Mouse (Mus musculus) erythroblast, embryonic 14.5 days (primary cell): ENCODE measurements around the gene Rnaseh2b.

Source experiments
- GATA1 ChIP-seq: IDR thresholded peaks from 2 replicates; pipeline ENCODE4 v1.6.1; 2012; ENCODE audit warnings: low read length, inconsistent platforms, mixed read lengths
- TAL1 ChIP-seq: IDR thresholded peaks from 3 replicates; pipeline ENCODE4 v1.6.1; 2012; ENCODE audit warnings: low read length, inconsistent platforms, mixed read lengths

DNA sequence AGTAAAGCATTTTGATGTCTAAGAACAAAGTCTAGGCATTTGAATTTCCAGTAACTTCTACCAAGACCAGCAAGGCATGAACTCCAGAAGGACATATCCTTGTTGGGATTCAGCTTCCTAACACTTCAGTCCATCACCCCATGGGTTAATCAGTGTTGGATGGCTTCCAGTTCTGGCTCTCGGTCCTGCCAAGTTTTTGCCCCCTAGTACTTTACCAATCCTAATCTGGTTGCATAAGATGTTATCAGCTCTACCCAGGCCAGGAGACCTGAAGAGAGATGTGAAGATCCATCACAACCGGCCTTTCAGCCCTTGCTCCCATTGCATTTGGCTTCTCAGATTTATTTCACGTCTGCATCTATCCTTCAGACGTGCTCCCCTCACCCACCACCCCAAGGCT is 129.9 kb downstream of the Rnaseh2b start:
- TF ChIP-seq GATA1 (no peak), TAL1 (no peak)
